ENCODE assay signal across 10 mouse cellular contexts in the genomic region with DNA sequence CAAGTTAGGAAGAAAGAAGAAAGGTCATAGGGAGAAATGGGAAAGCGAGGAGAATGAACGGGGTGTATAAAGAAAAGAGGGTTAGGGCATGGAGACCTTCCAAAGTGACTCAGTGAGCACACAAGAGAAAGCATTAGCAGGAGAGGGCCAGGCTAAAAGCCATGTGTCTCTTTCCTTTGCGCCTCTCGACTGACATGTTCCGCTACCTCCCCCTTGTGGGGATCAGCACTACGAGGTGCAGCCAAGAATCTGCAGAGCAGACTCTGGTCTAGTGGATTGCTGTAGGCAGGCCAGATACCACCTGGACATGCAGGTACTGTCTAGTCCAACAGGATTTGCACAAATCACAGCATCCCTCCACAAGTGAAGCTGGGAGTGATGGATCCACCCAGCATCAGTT. TPM values are rescaled to one million over a fixed set of nuclear protein-coding genes. Genes with fewer than 3 reads are reported as not detected.
DNase-seq lines count a peak whose midpoint lies in the region; ATAC-seq and TF ChIP-seq lines count a peak whose summit lies in the region.
"Had no signal": no experiment of that assay in that cellular context is flagged by ENCODE, and none has a peak within 500 bp of the region (broad histone marks: within the 10 kb centered on the region; RNA-seq: fewer than 3 reads in every experiment).

No protein-coding gene starts in this region.

- no peak for ATAC-seq in cerebellum, adult (ENCODE audit: insufficient number of reproducible peaks, low FRiP score, low TSS enrichment)
- peak; percentile 38; the same call in 1 of the 2 replicates for ATAC-seq in hindbrain, postnatal 0 days
- no peak for ATAC-seq in hindbrain, embryonic 14.5 days (ENCODE audit: low FRiP score)

- H3K4me1 ChIP-seq in hindbrain, postnatal 0 days (ENCODE audit: insufficient read depth, low read length) = no peaks in the 10 kb centered on the region
- no peaks in the 10 kb centered on the region for H3K4me1 ChIP-seq in hindbrain, embryonic 14.5 days (replicated peaks; ENCODE audit: control insufficient read depth, insufficient read depth, low read length)
- H3K4me1 ChIP-seq: megakaryocyte, embryonic 14.5 days had no signal

- no peak overlapping the region for H3K4me3 ChIP-seq in hindbrain, postnatal 0 days (ENCODE audit: low read length)
- no peak overlapping the region for H3K4me3 ChIP-seq in hindbrain, embryonic 14.5 days (replicated peaks; ENCODE audit: low read length)
- H3K4me3 ChIP-seq: megakaryocyte, embryonic 14.5 days had no signal

- H3K36me3 ChIP-seq in hindbrain, postnatal 0 days (ENCODE audit: insufficient read depth, low read length) = no peaks in the 10 kb centered on the region
- H3K36me3 ChIP-seq in hindbrain, embryonic 14.5 days (replicated peaks; ENCODE audit: control insufficient read depth, insufficient read depth) = no peaks in the 10 kb centered on the region

- peak; percentile 40 for DNase-seq in cerebellum, adult 11-12 months
- DNase-seq in hindbrain, postnatal 0 days (ENCODE audit: low spot score) = peak; percentile 54
- DNase-seq in hindbrain, embryonic 14.5 days (ENCODE audit: low spot score) = no peak
- DNase-seq in right cerebral cortex, postnatal 14 days = peak; percentile 17
- no peak for DNase-seq in right cerebral cortex, adult 2 months (ENCODE audit: low spot score in 2 of 2)
- DNase-seq in lung, postnatal 36 days = peak; percentile 21
- no peak for DNase-seq in neural tube, embryonic 10.5 days (ENCODE audit: extremely low spot score, low spot score)

- no peak overlapping the region for H3K9ac ChIP-seq in hindbrain, postnatal 0 days (replicated peaks; ENCODE audit: low read length)
- H3K9ac ChIP-seq in hindbrain, embryonic 14.5 days = no peak overlapping the region

- peak; percentile 60 for TF ChIP-seq CTCF in hindbrain, postnatal 0 days (IDR thresholded peaks at IDR 0.05; ENCODE audit: low read depth)

- H3K27ac ChIP-seq in hindbrain, postnatal 0 days = no peak overlapping the region
- H3K27ac ChIP-seq in hindbrain, embryonic 14.5 days = no peak overlapping the region

- no peak overlapping the region for H3K4me2 ChIP-seq in hindbrain, postnatal 0 days (ENCODE audit: low read depth, low read length)
- H3K4me2 ChIP-seq in hindbrain, embryonic 14.5 days (replicated peaks) = no peak overlapping the region

- no peaks in the 10 kb centered on the region for H3K27me3 ChIP-seq in hindbrain, postnatal 0 days (ENCODE audit: insufficient read depth, low read length)
- H3K27me3 ChIP-seq in hindbrain, embryonic 14.5 days (ENCODE audit: control insufficient read depth, insufficient read depth, low read length) = no peaks in the 10 kb centered on the region
- H3K27me3 ChIP-seq: megakaryocyte, embryonic 14.5 days had no signal

- H3K9me3 ChIP-seq in hindbrain, postnatal 0 days (ENCODE audit: low read length) = no peaks in the 10 kb centered on the region
- no peaks in the 10 kb centered on the region for H3K9me3 ChIP-seq in hindbrain, embryonic 14.5 days (ENCODE audit: control insufficient read depth, low read length)
- H3K9me3 ChIP-seq: megakaryocyte, embryonic 14.5 days had no signal

- WGBS in hindbrain, postnatal 0 days = 55% methylated on average over 6 of the region's 6 CpGs
- WGBS in hindbrain, embryonic 14.5 days = 66% methylated on average over 6 of the region's 6 CpGs

RNA-seq across cellular contexts. Expression of a gene that starts 54.0 kb away (rescaled TPM):
- 4.8 and 7.3 TPM in 2 replicates for total RNA-seq in hindbrain, postnatal 0 days (2014; rRNA removed)
- 3.4 and 3.6 TPM in 2 replicates for polyA plus RNA-seq in hindbrain, postnatal 0 days (2015; fragmentation: Nextera tagmentation; extraction: Ambion mirVana)
- polyA plus RNA-seq in hindbrain, embryonic 14.5 days (2014; fragmentation: Nextera tagmentation; extraction: Ambion mirVana) = 2.9 and 3.3 TPM in 2 replicates
- total RNA-seq: neutrophil, adult 5-6 weeks had no signal

Comparison
In these comparisons a context has a peak if more than half of its experiments do, and no peak if none do; other contexts are left out.
1. DNase-seq: peak in cerebellum, adult 11-12 months (single experiment), hindbrain, postnatal 0 days (single experiment), right cerebral cortex, postnatal 14 days (single experiment) and lung, postnatal 36 days (single experiment); none in hindbrain, embryonic 14.5 days (single experiment), right cerebral cortex, adult 2 months (0 of 2) and neural tube, embryonic 10.5 days (single experiment).